Mouse (Mus musculus) thymus, adult 2 months (tissue): ENCODE results near the gene Gm11939. TPM values are rescaled to one million over a fixed set of nuclear protein-coding genes. Genes with fewer than 3 reads are reported as not detected.

Source experiments
- DNase-seq: peaks from one replicate; pipeline ENCODE4 v3.0.0; 2021
- H3K27ac ChIP-seq: fragments of 200-500 bp; 2 replicates; pipeline ENCODE4 v1.5.1; 2012; ENCODE audit warnings: low read length, control low read depth; ENCODE audit not compliant: control insufficient read depth, insufficient read depth
- H3K27me3 ChIP-seq: fragments of 200-500 bp; 2 replicates; pipeline ENCODE4 v1.6.1; 2012; ENCODE audit warnings: mild to moderate bottlenecking, low read length, moderate library complexity, mixed read lengths; ENCODE audit not compliant: control insufficient read depth, insufficient read depth
- H3K36me3 ChIP-seq: fragments of 200-500 bp; 2 replicates; pipeline ENCODE4 v1.6.1; 2012; ENCODE audit warnings: mild to moderate bottlenecking, low read length, moderate library complexity; ENCODE audit not compliant: control insufficient read depth, insufficient read depth
- H3K4me1 ChIP-seq: fragments of 200-500 bp; replicated peaks from 2 replicates; pipeline ENCODE4 v1.6.1; 2012; ENCODE audit warnings: low read length; ENCODE audit not compliant: control insufficient read depth, insufficient read depth
- H3K4me3 ChIP-seq: fragments of 200-500 bp; 2 replicates; pipeline ENCODE4 v1.5.1; 2012; ENCODE audit warnings: mild to moderate bottlenecking, low read length, control low read depth, moderate library complexity; ENCODE audit not compliant: control insufficient read depth, insufficient read depth
- CTCF ChIP-seq: fragments of 200-500 bp; IDR thresholded peaks from 2 replicates; pipeline ENCODE4 v1.5.1; 2012; ENCODE audit warnings: mild to moderate bottlenecking, control low read depth, low read length, moderate library complexity, borderline replicate concordance; ENCODE audit not compliant: control insufficient read depth, poor library complexity, insufficient read depth; ENCODE audit errors: extremely low read depth
- POLR2A ChIP-seq: fragments of 200-500 bp; IDR thresholded peaks from 2 replicates; pipeline ENCODE4 v1.6.1; 2012; ENCODE audit warnings: mild to moderate bottlenecking, low read length, control low read depth, moderate library complexity; ENCODE audit not compliant: control insufficient read depth, poor library complexity, insufficient read depth; ENCODE audit errors: extremely low read depth
- WGBS: fragments of 180-500 bp; shearing (Covaris S2); methylation state at CpG from one replicate; pipeline ENCODE4 v1.1.7; 2018; 5-methylcytosine and 5-hydroxymethylcytosine counted together
- polyA plus RNA-seq: library from polyadenylated mRNA; depleted of rRNA; stranded (reverse); fragments of >200 nt; gene quantifications from 2 replicates; pipeline ENCODE4 v1.2.3, GENCODE M21; 2012

Gm11939 gene
- polyA plus RNA-seq, 1 experiment, result not detected

GRCm38 (mm10) chr11:99580636-99581035 is 21.4 kb upstream of the Gm11939 start, which contains the start of gene Krtap1-5:
Gene Krtap1-5 (minus strand): TSS chr11:99581016.
- no peaks in the 10 kb centered on the region for H3K36me3 ChIP-seq
- H3K27me3 ChIP-seq, result no peaks in the 10 kb centered on the region
- DNase-seq, result no peak
- no peaks in the 10 kb centered on the region for H3K4me1 ChIP-seq
- H3K4me3 ChIP-seq, result no peak within 1 kb of the TSS
- 87% methylated on average over 6 of the region's 6 CpGs for WGBS
- no peak within 1 kb of the TSS for H3K27ac ChIP-seq
- TF ChIP-seq CTCF, result no peak
- TF ChIP-seq POLR2A, result no peak

GRCm38 (mm10) chr11:99574106-99574505 is 14.8 kb upstream of the Gm11939 start:
- H3K36me3 ChIP-seq, result no peaks in the 10 kb centered on the region
- WGBS, result 5% methylated on average over 7 of the region's 7 CpGs
- TF ChIP-seq CTCF (peak; percentile 59; the same call in 1 of the 2 replicates), POLR2A (no peak)
- H3K27me3 ChIP-seq, result no peaks in the 10 kb centered on the region
- no peak overlapping the region for H3K4me3 ChIP-seq
- no peaks in the 10 kb centered on the region for H3K4me1 ChIP-seq
- DNase-seq, result peak; percentile 63
- H3K27ac ChIP-seq, result no peak overlapping the region

- no peak for DNase-seq
- WGBS, result 74% methylated on average over 4 of the region's 4 CpGs
Measured at GRCm38 (mm10) chr11:99573164-99573563, 13.9 kb upstream of the Gm11939 start.

GRCm38 (mm10) chr11:99566530-99566929 is 7.3 kb upstream of the Gm11939 start, which contains the start of gene Krtap3-1:
Gene Krtap3-1 (minus strand): TSS chr11:99566630.
- Histone ChIP-seq H3K36me3 (no peaks in the 10 kb centered on the region), H3K27ac (no peak within 1 kb of the TSS), H3K4me3 (no peak within 1 kb of the TSS), H3K4me1 (no peaks in the 10 kb centered on the region), H3K27me3 (no peaks in the 10 kb centered on the region)
- DNase-seq, result no peak
- TF ChIP-seq POLR2A (no peak), CTCF (no peak)
- 89% methylated on average over 7 of the region's 7 CpGs for WGBS

More at GRCm38 (mm10) chr11:99573164-99573563, 13.9 kb upstream of the Gm11939 start:
- TF ChIP-seq POLR2A (no peak), CTCF (no peak)
- no peaks in the 10 kb centered on the region for H3K4me1 ChIP-seq
- no peaks in the 10 kb centered on the region for H3K27me3 ChIP-seq
- no peaks in the 10 kb centered on the region for H3K36me3 ChIP-seq
- H3K27ac ChIP-seq, result no peak overlapping the region
- H3K4me3 ChIP-seq, result no peak overlapping the region

GRCm38 (mm10) chr11:99562580-99562979 is 3.3 kb upstream of the Gm11939 start:
- Histone ChIP-seq H3K27ac (no peak overlapping the region), H3K27me3 (no peaks in the 10 kb centered on the region), H3K4me1 (no peaks in the 10 kb centered on the region), H3K4me3 (no peak overlapping the region), H3K36me3 (no peaks in the 10 kb centered on the region)
- no peak for DNase-seq
- no peak for TF ChIP-seq CTCF
- TF ChIP-seq POLR2A, result no peak
- WGBS, result 91% methylated on average over 6 of the region's 6 CpGs

- no peaks in the 10 kb centered on the region for H3K27me3 ChIP-seq
- H3K36me3 ChIP-seq, result no peaks in the 10 kb centered on the region
- TF ChIP-seq POLR2A (no peak), CTCF (no peak)
- no peak for DNase-seq
- WGBS, result 91% methylated on average over 3 of the region's 3 CpGs
- no peaks in the 10 kb centered on the region for H3K4me1 ChIP-seq
- no peak overlapping the region for H3K4me3 ChIP-seq
- H3K27ac ChIP-seq, result no peak overlapping the region
Measured at GRCm38 (mm10) chr11:99557976-99558745, 1.1 kb downstream of the Gm11939 start.

- DNase-seq, result no peak
- H3K27ac ChIP-seq, result no peak within 1 kb of the TSS
- 84% methylated on average over 2 of the region's 2 CpGs for WGBS
- TF ChIP-seq POLR2A (no peak), CTCF (no peak)
- no peaks in the 10 kb centered on the region for H3K36me3 ChIP-seq
- no peaks in the 10 kb centered on the region for H3K4me1 ChIP-seq
- H3K27me3 ChIP-seq, result no peaks in the 10 kb centered on the region
- H3K4me3 ChIP-seq, result no peak within 1 kb of the TSS
Measured at GRCm38 (mm10) chr11:99556753-99557152, 2.5 kb downstream of the Gm11939 start, which contains the start of gene Krtap3-2. Gene Krtap3-2 (minus strand): TSS chr11:99556853.
